Mouse (Mus musculus) midbrain, embryonic 16.5 days (tissue): ENCODE measurements around the gene Sh2d3c. TPM values are rescaled to one million over a fixed set of nuclear protein-coding genes. Genes with fewer than 3 reads are reported as not detected.

Experiments used
- ATAC-seq: fragments of 200-750 bp; cut with Nextera tagmentation; 2 replicates; pipeline ENCODE4 v1.8.0; 2017; ENCODE audit warnings: moderate TSS enrichment
- H3K27ac ChIP-seq: fragments of 300-500 bp; sonication (generic); 2 replicates; pipeline ENCODE4 v1.5.1; 2014; ENCODE audit warnings: mild to moderate bottlenecking, low read length, mixed read lengths
- H3K27me3 ChIP-seq: fragments of 300-500 bp; sonication (generic); 2 replicates; pipeline ENCODE4 v1.6.1; 2014; ENCODE audit warnings: low read depth, low read length, mixed read lengths; ENCODE audit not compliant: control insufficient read depth, insufficient read depth
- H3K36me3 ChIP-seq: fragments of 300-500 bp; sonication (generic); 2 replicates; pipeline ENCODE4 v1.6.1; 2014; ENCODE audit warnings: mild to moderate bottlenecking, low read length, moderate library complexity, mixed read lengths; ENCODE audit not compliant: control insufficient read depth, insufficient read depth
- H3K4me1 ChIP-seq: fragments of 300-500 bp; sonication (generic); 2 replicates; pipeline ENCODE4 v1.6.1; 2014; ENCODE audit warnings: mild to moderate bottlenecking, low read length, mixed read lengths; ENCODE audit not compliant: control insufficient read depth, insufficient read depth
- H3K4me2 ChIP-seq: fragments of 300-500 bp; sonication (generic); 2 replicates; pipeline ENCODE4 v1.6.1; 2014; ENCODE audit warnings: mild to moderate bottlenecking, low read length, mixed read lengths
- H3K4me3 ChIP-seq: fragments of 300-500 bp; sonication (generic); 2 replicates; pipeline ENCODE4 v1.5.1; 2014; ENCODE audit warnings: low read depth, mild to moderate bottlenecking, low read length, moderate library complexity, mixed read lengths
- H3K9ac ChIP-seq: fragments of 300-500 bp; sonication (generic); 2 replicates; pipeline ENCODE4 v1.6.1; 2014; ENCODE audit warnings: low read depth, low read length, mixed read lengths
- H3K9me3 ChIP-seq: fragments of 300-500 bp; sonication (generic); replicated peaks from 2 replicates; pipeline ENCODE4 v1.6.1; 2014; ENCODE audit warnings: mild to moderate bottlenecking, low read length, mixed read lengths; ENCODE audit not compliant: control insufficient read depth, poor library complexity, severe bottlenecking
- WGBS: fragments of 180-500 bp; shearing (Covaris S2); extraction: QIAGEN DNeasy Blood & Tissue Kit; methylation state at CpG from one replicate; pipeline ENCODE4 v1.1.7; 2014; 5-methylcytosine and 5-hydroxymethylcytosine counted together
- polyA plus RNA-seq: library from polyadenylated mRNA; unstranded; fragments of >200 nt; fragmentation: Nextera tagmentation; extraction: Ambion mirVana; gene quantifications from 2 replicates; pipeline ENCODE4 v1.2.1, GENCODE M21; 2015

Sh2d3c gene
- polyA plus RNA-seq, 1 experiment from 2014 or later, result 59.3 TPM

GRCm38 (mm10) chr2:32778081-32778480 lies 57.2 kb downstream of the Sh2d3c start:
- no peak overlapping the region for H3K4me3 ChIP-seq
- no peak overlapping the region for H3K27ac ChIP-seq
- H3K4me2 ChIP-seq, result no peak overlapping the region
- peaks cover 14% of the 10 kb centered on the region for H3K4me1 ChIP-seq
- 93% methylated on average over 6 of the region's 6 CpGs for WGBS
- H3K27me3 ChIP-seq, result no peaks in the 10 kb centered on the region
- no peaks in the 10 kb centered on the region for H3K36me3 ChIP-seq
- ATAC-seq, result no peak
- no peaks in the 10 kb centered on the region for H3K9me3 ChIP-seq
- H3K9ac ChIP-seq, result no peak overlapping the region

- H3K9ac ChIP-seq, result no peak overlapping the region
- no peaks in the 10 kb centered on the region for H3K9me3 ChIP-seq
- no peak for ATAC-seq
- H3K4me2 ChIP-seq, result no peak overlapping the region
- 17% methylated on average over 8 of the region's 8 CpGs for WGBS
- no peaks in the 10 kb centered on the region for H3K36me3 ChIP-seq
- peaks cover 14% of the 10 kb centered on the region for H3K4me1 ChIP-seq
- no peaks in the 10 kb centered on the region for H3K27me3 ChIP-seq
- H3K27ac ChIP-seq, result no peak overlapping the region
- H3K4me3 ChIP-seq, result no peak overlapping the region
Measured at GRCm38 (mm10) chr2:32779131-32779530, 58.3 kb downstream of the Sh2d3c start.

- ATAC-seq, result no peak
- Histone ChIP-seq H3K9ac (no peak overlapping the region), H3K9me3 (no peaks in the 10 kb centered on the region), H3K4me3 (no peak overlapping the region), H3K27me3 (no peaks in the 10 kb centered on the region), H3K4me1 (peaks cover 14% of the 10 kb centered on the region), H3K27ac (no peak overlapping the region), H3K4me2 (no peak overlapping the region), H3K36me3 (no peaks in the 10 kb centered on the region)
- WGBS, result 91% methylated on average over 6 of the region's 6 CpGs
Measured at GRCm38 (mm10) chr2:32779714-32780113, 58.9 kb downstream of the Sh2d3c start.

- ATAC-seq, result no peak
- Histone ChIP-seq H3K27ac (no peak overlapping the region), H3K9ac (no peak overlapping the region), H3K4me3 (no peak overlapping the region), H3K27me3 (no peaks in the 10 kb centered on the region), H3K36me3 (no peaks in the 10 kb centered on the region), H3K9me3 (no peaks in the 10 kb centered on the region), H3K4me2 (no peak overlapping the region), H3K4me1 (no peaks in the 10 kb centered on the region)
- WGBS, result 84% methylated on average over 6 of the region's 6 CpGs
Measured at GRCm38 (mm10) chr2:32781710-32782109, 60.9 kb downstream of the Sh2d3c start.

GRCm38 (mm10) chr2:32784048-32784681 lies 63.3 kb downstream of the Sh2d3c start, which contains the start of gene Cfap157:
Gene Cfap157 (minus strand): TSS chr2:32784428.
- Histone ChIP-seq H3K9ac (no peak within 1 kb of the TSS), H3K4me1 (no peaks in the 10 kb centered on the region), H3K27ac (0 out of 2 replicates have a peak within 1 kb of the TSS, but pooled peaks have one; percentile 43), H3K4me2 (peak within 1 kb of the TSS; percentile 8), H3K36me3 (peaks cover 4% of the 10 kb centered on the region), H3K9me3 (no peaks in the 10 kb centered on the region), H3K27me3 (no peaks in the 10 kb centered on the region), H3K4me3 (no peak within 1 kb of the TSS)
- WGBS, result 72% methylated on average over 4 of the region's 4 CpGs
- ATAC-seq, result no peak

- no peak overlapping the region for H3K4me3 ChIP-seq
- H3K36me3 ChIP-seq, result peaks cover 13% of the 10 kb centered on the region
- no peak for ATAC-seq
- no peaks in the 10 kb centered on the region for H3K9me3 ChIP-seq
- no peak overlapping the region for H3K4me2 ChIP-seq
- H3K9ac ChIP-seq, result no peak overlapping the region
- no peaks in the 10 kb centered on the region for H3K4me1 ChIP-seq
- no peaks in the 10 kb centered on the region for H3K27me3 ChIP-seq
- no peak overlapping the region for H3K27ac ChIP-seq
- WGBS, result 61% methylated on average over 6 of the region's 6 CpGs
Measured at GRCm38 (mm10) chr2:32787176-32787575, 66.3 kb downstream of the Sh2d3c start.

GRCm38 (mm10) chr2:32788581-32788980 lies 67.7 kb downstream of the Sh2d3c start:
- Histone ChIP-seq H3K4me2 (no peak overlapping the region), H3K9ac (no peak overlapping the region), H3K27me3 (no peaks in the 10 kb centered on the region), H3K9me3 (no peaks in the 10 kb centered on the region), H3K27ac (no peak overlapping the region), H3K4me3 (no peak overlapping the region), H3K36me3 (peaks cover 16% of the 10 kb centered on the region), H3K4me1 (no peaks in the 10 kb centered on the region)
- WGBS, result 67% methylated on average over 2 of the region's 2 CpGs
- no peak for ATAC-seq

- Histone ChIP-seq H3K4me2 (no peak overlapping the region), H3K4me1 (no peaks in the 10 kb centered on the region), H3K27me3 (no peaks in the 10 kb centered on the region), H3K27ac (no peak overlapping the region), H3K36me3 (peaks cover 39% of the 10 kb centered on the region), H3K9me3 (no peaks in the 10 kb centered on the region), H3K4me3 (no peak overlapping the region), H3K9ac (no peak overlapping the region)
- 78% methylated on average over 6 of the region's 6 CpGs for WGBS
- no peak for ATAC-seq
Measured at GRCm38 (mm10) chr2:32791297-32791696, 70.4 kb downstream of the Sh2d3c start.

GRCm38 (mm10) chr2:32795748-32796418 lies 75.0 kb downstream of the Sh2d3c start:
- 83% methylated on average over 13 of the region's 13 CpGs for WGBS
- H3K9me3 ChIP-seq, result no peaks in the 10 kb centered on the region
- no peak for ATAC-seq
- no peak overlapping the region for H3K4me2 ChIP-seq
- H3K36me3 ChIP-seq, result peaks cover 51% of the 10 kb centered on the region
- no peak overlapping the region for H3K4me3 ChIP-seq
- no peak overlapping the region for H3K9ac ChIP-seq
- no peaks in the 10 kb centered on the region for H3K27me3 ChIP-seq
- H3K27ac ChIP-seq, result no peak overlapping the region
- no peaks in the 10 kb centered on the region for H3K4me1 ChIP-seq
